Mouse (Mus musculus) ZHBTc4 (cell line): ENCODE results near the gene Gm21488.
"Not testable (repeated sequence)": the region's sequence is repeated elsewhere in the genome, so short reads cannot be mapped to it uniquely, and the experiment has no call there.

Source experiments
- DNase-seq: peaks from one replicate; pipeline ENCODE4 v3.0.0-alpha.2; 2011; ENCODE audit warnings: low read depth, low spot score

Gm21488 gene

DNA sequence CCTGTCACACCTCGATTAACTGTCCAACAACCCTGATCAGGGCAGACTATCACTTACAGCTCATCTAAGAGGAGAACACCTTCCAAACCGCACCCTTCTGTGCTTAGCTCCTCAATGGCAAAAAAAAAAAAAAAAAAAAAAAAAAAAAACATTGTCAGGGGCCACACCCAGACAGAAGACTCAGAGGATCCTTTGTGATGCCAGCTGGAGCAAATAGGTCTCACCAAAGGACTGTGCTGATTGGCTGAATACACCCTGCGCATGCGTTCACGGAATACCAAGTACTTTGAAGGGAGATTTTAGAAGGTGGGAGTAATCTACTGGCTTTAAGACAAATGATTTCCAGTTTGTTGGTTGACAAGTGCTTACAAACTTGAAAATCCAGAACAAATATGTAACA lies at the start of gene Gm21488:
Gene Gm21488 (minus strand): TSS at position 101 of the 400 bp plus-strand sequence.
- DNase-seq: not testable (repeated sequence)
